Mouse (Mus musculus) A20 (cell line): ENCODE measurements at regions not wholly inside any gene's neighbourhood (a gene's known extent, or its start where the extent isn't known, plus 50 kb on each side); places are given as distances from the start of the nearest gene placed in this dataset.

ENCODE experiments used
- DNase-seq: peaks from one replicate; pipeline ENCODE4 v3.0.0-alpha.2; 2011; ENCODE audit warnings: low read depth, low spot score

GRCm38 (mm10) chr6:13305873-13306272, 81.1 kb upstream of the Vwde start:
- no peak for DNase-seq

- no peak for DNase-seq
Measured at GRCm38 (mm10) chr6:13298171-13298570, 73.4 kb upstream of the Vwde start.

GRCm38 (mm10) chr6:13297110-13297509, 72.3 kb upstream of the Vwde start:
- no peak for DNase-seq

- DNase-seq, result no peak
Measured at GRCm38 (mm10) chr6:13296041-13296440, 71.3 kb upstream of the Vwde start.

GRCm38 (mm10) chr6:13294393-13294792, 69.6 kb upstream of the Vwde start:
- no peak for DNase-seq

DNA sequence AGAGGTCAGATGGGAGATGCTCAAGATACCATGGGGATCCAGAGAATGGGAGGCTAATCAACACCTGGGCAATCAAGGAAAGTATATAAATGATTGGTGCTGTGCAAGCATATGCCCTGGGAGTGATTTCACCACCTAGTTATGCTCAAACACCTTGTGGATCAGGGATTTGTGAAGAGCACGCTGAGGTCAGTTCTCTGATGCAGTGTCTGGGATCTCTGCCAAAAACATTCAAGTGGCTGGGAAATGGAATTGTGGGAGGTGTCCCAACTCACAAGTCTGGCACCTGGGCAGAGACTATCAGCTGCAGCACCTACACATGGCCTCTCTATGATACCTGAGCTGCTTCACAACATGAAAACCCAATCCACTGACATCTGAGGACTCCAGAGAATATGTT, 63.7 kb upstream of the Vwde start:
- DNase-seq, result no peak

- no peak for DNase-seq
Measured at GRCm38 (mm10) chr6:13287812-13288211, 63.0 kb upstream of the Vwde start.

GRCm38 (mm10) chr6:13286542-13287273, 61.9 kb upstream of the Vwde start:
- peak; percentile 11 for DNase-seq

- DNase-seq, result peak; percentile 65
Measured at GRCm38 (mm10) chr6:13280835-13281234, 56.1 kb upstream of the Vwde start.
